Mouse (Mus musculus) erythroblast, embryonic 14.5 days (primary cell): ENCODE results near the gene Ms4a3. TPM values are rescaled to one million over a fixed set of nuclear protein-coding genes. Genes with fewer than 3 reads are reported as not detected.

ENCODE experiments used
- H3K27me3 ChIP-seq: 2 replicates; pipeline ENCODE4 v1.6.1; 2012; ENCODE audit warnings: inconsistent platforms; ENCODE audit not compliant: control insufficient read depth
- H3K36me3 ChIP-seq: 2 replicates; pipeline ENCODE4 v1.6.1; 2012; ENCODE audit warnings: mild to moderate bottlenecking, inconsistent platforms; ENCODE audit not compliant: control insufficient read depth
- H3K4me1 ChIP-seq: 2 replicates; pipeline ENCODE4 v1.6.1; 2012; ENCODE audit warnings: inconsistent platforms; ENCODE audit not compliant: control insufficient read depth
- H3K4me3 ChIP-seq: replicated peaks from 2 replicates; pipeline ENCODE3; 2012; ENCODE audit warnings: moderate library complexity, mild to moderate bottlenecking, inconsistent platforms
- H3K9me3 ChIP-seq: 2 replicates; pipeline ENCODE4 v1.6.1; 2012; ENCODE audit warnings: low read length, inconsistent platforms, mixed read lengths; ENCODE audit not compliant: control insufficient read depth
- GATA1 ChIP-seq: IDR thresholded peaks from 2 replicates; pipeline ENCODE4 v1.6.1; 2012; ENCODE audit warnings: low read length, inconsistent platforms, mixed read lengths
- TAL1 ChIP-seq: IDR thresholded peaks from 3 replicates; pipeline ENCODE4 v1.6.1; 2012; ENCODE audit warnings: low read length, inconsistent platforms, mixed read lengths
- polyA plus RNA-seq: library from polyadenylated mRNA; stranded (reverse); fragments of >175 nt; gene quantifications from 2 replicates; pipeline ENCODE4 v1.2.3, GENCODE M21; 2012

The Ms4a3 gene
- polyA plus RNA-seq, 1 experiment: not detected

DNA sequence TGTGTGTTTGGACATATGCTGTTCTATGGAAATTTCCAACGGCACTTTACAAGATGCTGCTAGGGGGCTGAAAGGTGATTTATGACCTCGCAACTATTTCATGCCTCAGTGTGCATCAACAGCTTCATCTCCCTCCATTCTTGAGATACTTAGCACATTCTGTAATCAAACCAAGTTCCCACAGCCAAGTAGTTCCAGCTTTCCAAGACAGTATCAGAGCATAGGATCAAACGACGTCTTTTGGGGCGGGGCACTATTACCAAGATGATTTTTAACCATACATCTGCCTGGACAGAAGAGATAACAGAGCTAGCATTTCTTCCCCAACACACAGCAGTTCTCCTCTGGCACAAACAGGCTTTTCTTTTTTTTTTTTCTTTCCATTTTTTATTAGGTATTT is 15.4 kb downstream of the Ms4a3 start:
- H3K4me1 ChIP-seq: peaks cover 13% of the 10 kb centered on the region
- no peak for TF ChIP-seq GATA1
- TF ChIP-seq TAL1: no peak
- no peaks in the 10 kb centered on the region for H3K9me3 ChIP-seq

DNA sequence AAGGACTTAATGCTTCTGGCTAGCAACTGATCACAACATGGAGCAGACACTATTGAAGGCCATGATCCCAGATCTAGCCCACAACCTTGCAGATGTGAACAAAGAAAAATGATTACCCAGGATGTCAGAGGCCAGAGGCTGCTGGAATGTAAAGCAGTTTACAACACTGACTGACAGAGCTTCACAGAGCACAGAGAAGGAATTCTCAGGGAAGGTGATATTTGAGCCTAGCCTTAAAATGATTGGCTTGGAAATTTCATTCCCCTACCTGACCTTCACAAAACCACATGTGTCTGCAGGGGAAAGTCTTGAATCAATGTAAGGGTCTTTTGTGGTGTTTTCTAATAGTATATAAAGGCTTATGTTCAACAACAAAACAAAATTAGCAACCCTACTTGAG is 15.9 kb downstream of the Ms4a3 start:
- TF ChIP-seq GATA1 (no peak), TAL1 (no peak)
- no peaks in the 10 kb centered on the region for H3K9me3 ChIP-seq
- H3K4me3 ChIP-seq: no peak overlapping the region
- peaks cover 13% of the 10 kb centered on the region for H3K4me1 ChIP-seq
- no peaks in the 10 kb centered on the region for H3K27me3 ChIP-seq
- no peaks in the 10 kb centered on the region for H3K36me3 ChIP-seq

More for the DNA sequence above, 15.4 kb downstream of the Ms4a3 start:
- no peaks in the 10 kb centered on the region for H3K36me3 ChIP-seq
- H3K4me3 ChIP-seq: no peak overlapping the region
- no peaks in the 10 kb centered on the region for H3K27me3 ChIP-seq

DNA sequence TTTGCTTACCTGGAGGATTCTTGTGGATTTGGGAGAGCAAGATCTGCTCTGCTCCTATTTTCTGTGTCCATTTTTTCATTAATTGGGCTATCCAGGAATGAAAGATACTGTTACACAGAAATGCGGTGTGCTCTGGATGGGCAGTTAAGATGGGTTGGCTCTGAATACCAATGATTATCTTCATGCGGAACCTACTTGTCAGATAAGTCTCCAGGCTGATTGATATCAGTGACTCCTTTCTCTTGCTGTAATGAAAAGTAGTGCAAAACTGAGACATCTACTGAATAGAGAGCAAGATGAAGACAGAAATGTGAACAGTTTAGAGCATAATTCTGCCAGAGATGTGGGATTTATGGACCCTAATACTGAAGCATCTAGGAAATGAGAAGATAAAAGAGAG is 17.1 kb downstream of the Ms4a3 start, which contains the start of gene Ms4a2:
Ms4a2 (minus strand) TSS at position 169 of the 400 bp plus-strand sequence.
- Histone ChIP-seq H3K4me3 (no peak within 1 kb of the TSS), H3K36me3 (no peaks in the 10 kb centered on the region), H3K9me3 (no peaks in the 10 kb centered on the region), H3K4me1 (peaks cover 17% of the 10 kb centered on the region), H3K27me3 (no peaks in the 10 kb centered on the region)
- TF ChIP-seq GATA1 (no peak), TAL1 (no peak)

DNA sequence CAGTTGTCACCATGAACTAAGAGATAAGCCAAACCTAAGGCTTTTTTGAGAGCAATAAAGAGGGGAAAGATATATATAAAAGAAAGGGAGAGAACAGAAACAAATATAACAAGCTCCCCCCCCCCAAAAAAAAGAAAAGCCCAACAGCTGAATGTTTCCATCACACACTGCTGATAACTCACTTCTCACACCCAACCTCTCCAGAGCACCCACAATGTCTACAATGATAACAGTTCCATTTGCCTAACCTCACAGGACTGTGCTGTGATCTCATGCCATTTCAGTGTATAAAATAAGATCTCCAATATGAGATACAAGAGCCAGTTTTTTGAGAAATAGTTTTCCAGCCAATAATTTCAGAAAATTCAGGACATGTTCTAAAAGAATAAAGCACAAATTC is 22.7 kb downstream of the Ms4a3 start:
- H3K4me3 ChIP-seq: no peak overlapping the region
- H3K4me1 ChIP-seq: peaks cover 20% of the 10 kb centered on the region
- no peaks in the 10 kb centered on the region for H3K36me3 ChIP-seq
- H3K27me3 ChIP-seq: no peaks in the 10 kb centered on the region
- no peak for TF ChIP-seq TAL1
- no peak for TF ChIP-seq GATA1
- no peaks in the 10 kb centered on the region for H3K9me3 ChIP-seq

DNA sequence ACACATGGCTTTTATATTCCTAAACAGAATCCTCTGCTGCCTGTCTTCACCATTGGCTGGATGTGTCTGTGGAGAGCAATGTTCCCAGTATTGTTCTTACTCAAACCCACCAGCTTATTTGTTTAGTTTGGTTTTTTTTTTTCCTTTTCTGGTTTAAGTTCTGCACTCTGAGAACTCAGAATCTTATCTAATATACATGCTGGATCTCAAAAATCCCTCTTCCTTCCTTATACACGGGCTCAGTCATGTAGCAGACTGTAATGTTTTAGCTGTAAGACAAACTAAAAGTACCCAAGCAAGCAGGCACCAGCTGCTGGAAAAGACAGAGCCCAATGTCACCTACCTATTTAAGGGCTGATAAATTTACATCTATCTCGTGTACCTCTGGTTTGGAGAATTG is 25.8 kb downstream of the Ms4a3 start:
- H3K27me3 ChIP-seq: no peaks in the 10 kb centered on the region
- no peaks in the 10 kb centered on the region for H3K9me3 ChIP-seq
- H3K4me3 ChIP-seq: no peak overlapping the region
- no peaks in the 10 kb centered on the region for H3K36me3 ChIP-seq
- TF ChIP-seq TAL1: no peak
- peaks cover 30% of the 10 kb centered on the region for H3K4me1 ChIP-seq

DNA sequence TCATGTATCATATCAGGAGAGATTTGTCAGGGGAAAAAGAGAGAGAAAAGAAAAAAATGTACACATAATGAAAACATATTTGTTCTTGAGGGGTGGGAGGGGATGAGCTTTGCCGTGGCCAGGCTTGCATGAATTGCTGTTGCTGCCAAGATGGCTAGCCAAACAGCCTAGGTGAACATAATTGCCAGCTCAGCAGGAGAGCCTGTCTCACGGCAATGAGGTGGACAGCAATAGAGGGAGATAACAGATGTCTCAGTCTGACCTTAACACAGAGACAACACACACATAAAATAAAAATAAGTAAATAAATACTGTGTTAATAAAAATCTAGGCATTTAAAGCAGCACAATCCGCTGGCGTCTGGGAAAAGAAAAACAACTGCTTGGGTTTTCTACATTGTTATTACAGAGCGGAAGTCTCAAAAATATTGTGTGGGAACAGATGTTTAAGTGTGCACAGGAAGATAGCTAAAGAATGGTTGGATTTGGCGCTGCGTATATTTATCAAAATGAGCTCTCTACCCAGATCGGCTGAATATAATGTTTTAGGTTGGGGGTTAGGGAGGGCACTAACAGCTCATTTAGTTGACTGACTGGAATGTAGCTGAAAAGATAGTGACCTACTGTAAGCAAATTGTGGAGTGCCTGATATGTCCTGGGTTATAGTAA is 26.7 kb downstream of the Ms4a3 start:
- Histone ChIP-seq H3K9me3 (no peaks in the 10 kb centered on the region), H3K4me1 (peaks cover 29% of the 10 kb centered on the region), H3K27me3 (no peaks in the 10 kb centered on the region), H3K4me3 (no peak overlapping the region), H3K36me3 (no peaks in the 10 kb centered on the region)
- no peak for TF ChIP-seq TAL1
- TF ChIP-seq GATA1: no peak

DNA sequence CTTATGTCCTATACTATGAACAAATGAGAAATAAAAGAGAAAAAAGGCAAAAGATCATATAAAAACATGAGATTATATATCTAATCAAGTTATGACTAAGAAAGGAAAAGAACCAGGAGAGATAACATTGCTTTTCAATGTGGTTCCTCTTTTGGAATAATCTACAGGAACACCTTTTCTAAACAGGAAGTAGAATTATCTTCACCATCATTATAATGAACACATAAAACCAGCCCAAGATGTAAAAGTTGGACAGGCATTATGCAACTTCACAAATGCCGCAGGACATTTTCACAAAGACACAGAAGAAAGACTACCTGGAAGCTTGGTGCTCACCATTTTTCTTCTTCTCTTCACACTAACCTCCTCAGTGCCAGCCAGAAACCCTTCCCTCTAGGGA is 27.6 kb downstream of the Ms4a3 start:
- no peak for TF ChIP-seq GATA1
- TF ChIP-seq TAL1: no peak
- H3K36me3 ChIP-seq: no peaks in the 10 kb centered on the region
- no peaks in the 10 kb centered on the region for H3K9me3 ChIP-seq
- no peaks in the 10 kb centered on the region for H3K27me3 ChIP-seq
- no peak overlapping the region for H3K4me3 ChIP-seq
- peaks cover 21% of the 10 kb centered on the region for H3K4me1 ChIP-seq

DNA sequence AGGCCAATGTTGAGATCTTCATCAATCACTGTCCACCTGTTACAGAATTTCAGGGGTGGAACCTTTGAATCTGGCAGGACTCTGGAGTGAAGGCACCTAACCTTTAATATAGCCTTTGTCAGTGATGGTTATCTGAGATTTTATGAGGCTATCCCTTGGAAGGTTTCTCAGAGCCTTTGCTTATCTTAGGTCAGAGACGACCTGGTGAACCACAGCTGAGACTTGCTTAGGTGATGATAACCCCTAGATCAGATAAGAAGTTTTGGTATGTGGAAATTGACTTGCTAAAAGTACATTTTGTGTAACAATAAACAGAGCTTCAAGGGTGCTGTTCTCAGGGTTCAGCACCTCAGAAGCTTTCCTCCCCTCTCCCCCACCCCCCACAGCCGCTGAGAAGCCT is 28.4 kb downstream of the Ms4a3 start:
- Histone ChIP-seq H3K4me1 (peaks cover 16% of the 10 kb centered on the region), H3K27me3 (no peaks in the 10 kb centered on the region), H3K9me3 (no peaks in the 10 kb centered on the region), H3K4me3 (no peak overlapping the region), H3K36me3 (no peaks in the 10 kb centered on the region)
- no peak for TF ChIP-seq TAL1
- no peak for TF ChIP-seq GATA1

DNA sequence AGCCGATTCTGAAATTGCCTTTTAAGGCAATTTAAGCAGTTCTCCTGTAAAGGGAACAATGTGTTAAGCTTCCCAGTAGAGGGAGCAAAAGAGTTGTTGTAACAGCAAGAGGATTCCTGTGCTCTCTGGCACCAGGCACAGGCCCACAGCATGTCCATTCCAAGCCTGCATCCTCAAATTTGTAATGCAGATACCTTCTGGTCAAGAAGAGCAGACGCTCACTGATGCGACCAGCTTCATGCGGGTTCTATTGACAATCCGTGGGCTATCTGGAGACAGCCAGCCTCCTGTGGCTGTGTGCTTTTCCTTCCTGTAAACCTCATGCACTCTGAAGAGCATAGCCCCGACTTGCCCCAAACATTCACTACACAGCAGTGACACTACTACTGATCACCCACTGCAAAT is 29.1 kb downstream of the Ms4a3 start:
- Histone ChIP-seq H3K36me3 (no peaks in the 10 kb centered on the region), H3K4me1 (peaks cover 16% of the 10 kb centered on the region), H3K9me3 (no peaks in the 10 kb centered on the region), H3K27me3 (no peaks in the 10 kb centered on the region), H3K4me3 (no peak overlapping the region)
- no peak for TF ChIP-seq TAL1
- no peak for TF ChIP-seq GATA1

DNA sequence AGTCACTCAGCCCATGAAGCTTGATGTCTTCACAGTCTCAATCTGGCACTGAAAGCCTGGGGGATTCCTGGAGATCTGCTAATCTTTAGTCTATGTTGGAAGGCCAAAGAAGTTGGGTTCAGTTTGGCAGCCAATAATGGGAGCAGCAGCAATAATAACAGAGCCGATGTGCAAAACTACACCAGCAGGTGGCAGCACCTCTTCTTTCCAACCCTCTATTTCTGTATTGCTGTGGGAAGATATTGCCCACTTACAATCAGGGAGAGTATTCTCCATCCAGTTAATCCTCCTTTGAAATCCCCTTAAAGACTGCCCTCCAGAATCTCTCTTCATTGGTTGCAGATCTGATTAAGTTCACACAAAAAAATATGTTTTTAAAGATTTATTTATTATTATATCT is 32.5 kb downstream of the Ms4a3 start:
- Histone ChIP-seq H3K4me3 (no peak overlapping the region), H3K4me1 (peaks cover 10% of the 10 kb centered on the region), H3K9me3 (no peaks in the 10 kb centered on the region), H3K27me3 (no peaks in the 10 kb centered on the region), H3K36me3 (no peaks in the 10 kb centered on the region)
- no peak for TF ChIP-seq TAL1
- TF ChIP-seq GATA1: no peak
